Mouse (Mus musculus) adrenal gland, adult 18-20 months (tissue): ENCODE measurements around the gene Cd2. TPM values are rescaled to one million over a fixed set of nuclear protein-coding genes. Genes with fewer than 3 reads are reported as not detected.

Source experiments
- DNase-seq, 2 experiments: peaks; one replicate each; pipeline ENCODE4 v3.0.0; 2021 to 2022; ENCODE audit warnings: low spot score in 2 of 2
- total RNA-seq, 2 experiments: library from RNA; stranded (reverse); gene quantifications; 1 replicate in 1 of 2; 2 replicates in 1 of 2; pipeline ENCODE4 v1.2.3; 2021

Gene Cd2
- total RNA-seq, 2 experiments from 2014 or later: 0.76 to 1.5 TPM

DNA sequence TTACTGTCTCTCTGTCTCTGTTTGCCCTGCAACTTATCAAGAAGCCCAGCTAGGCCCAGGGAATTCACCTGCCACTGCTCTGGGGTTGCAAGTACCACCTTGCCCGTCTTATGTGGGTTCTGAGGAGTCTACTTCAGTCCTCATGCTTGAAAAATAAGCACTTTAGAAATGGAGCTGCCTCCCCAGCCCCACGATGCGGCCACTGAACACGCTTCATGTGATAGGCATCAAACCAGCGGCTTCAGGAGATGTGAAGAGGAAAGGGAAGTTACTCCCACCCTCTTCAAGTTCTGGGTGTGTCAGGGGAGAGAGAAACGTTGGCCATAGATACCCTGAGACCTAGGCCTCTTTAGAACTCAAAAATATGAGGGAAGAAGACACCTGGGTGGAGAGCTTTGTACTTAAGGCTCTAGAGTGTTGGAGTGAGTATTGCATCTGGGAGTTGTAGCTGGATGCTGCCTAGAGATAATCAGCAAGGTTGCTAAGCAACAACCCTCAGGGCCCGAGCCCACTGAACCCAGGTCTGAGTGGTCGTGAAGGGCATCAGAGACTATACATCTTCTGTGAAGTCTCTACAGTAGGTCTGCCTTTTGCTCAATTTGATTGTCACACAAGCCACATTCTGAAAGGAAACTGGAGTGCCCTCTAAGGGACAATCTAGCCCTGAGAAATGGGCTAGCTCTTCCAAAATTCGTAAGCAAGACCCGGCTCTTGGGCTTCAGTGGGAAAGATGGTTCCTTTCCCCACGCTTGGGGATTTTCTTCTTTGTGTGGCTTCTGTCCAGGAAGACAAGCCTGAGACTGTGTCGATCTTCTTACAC is 11.0 kb downstream of the Cd2 start:
- DNase-seq: no peak

DNA sequence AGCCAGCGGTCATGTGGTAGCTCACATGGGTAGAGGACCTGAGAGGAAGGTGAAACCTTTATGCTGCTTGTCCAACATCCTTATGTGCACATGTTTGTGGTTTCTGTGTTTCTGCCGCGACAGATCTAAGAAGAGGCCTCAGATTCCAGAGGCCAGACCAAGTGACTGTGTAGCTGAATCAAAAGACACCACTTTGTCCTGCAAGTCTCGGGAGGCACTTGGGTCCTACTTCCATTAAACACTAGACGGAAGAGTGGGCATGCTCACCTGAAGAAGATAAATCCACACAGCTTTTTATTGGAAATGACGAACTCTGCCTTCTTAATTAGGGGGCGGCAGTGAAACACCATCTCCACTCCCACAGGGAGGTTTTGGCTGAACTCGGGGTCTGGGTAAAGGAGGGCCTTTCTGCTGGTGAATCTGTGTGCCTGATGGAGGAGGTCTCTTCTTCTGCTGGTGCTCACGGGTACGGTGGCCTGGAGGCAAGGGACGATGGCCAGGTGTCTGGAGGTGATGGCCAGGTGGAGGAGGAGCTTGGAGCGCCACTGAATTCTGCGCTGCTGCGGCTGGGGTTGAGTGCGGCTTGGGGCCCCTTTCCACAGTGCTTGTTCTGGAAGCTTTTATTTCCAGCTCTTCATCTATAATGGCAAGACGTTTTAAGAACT is 12.0 kb downstream of the Cd2 start:
- DNase-seq: no peak

DNA sequence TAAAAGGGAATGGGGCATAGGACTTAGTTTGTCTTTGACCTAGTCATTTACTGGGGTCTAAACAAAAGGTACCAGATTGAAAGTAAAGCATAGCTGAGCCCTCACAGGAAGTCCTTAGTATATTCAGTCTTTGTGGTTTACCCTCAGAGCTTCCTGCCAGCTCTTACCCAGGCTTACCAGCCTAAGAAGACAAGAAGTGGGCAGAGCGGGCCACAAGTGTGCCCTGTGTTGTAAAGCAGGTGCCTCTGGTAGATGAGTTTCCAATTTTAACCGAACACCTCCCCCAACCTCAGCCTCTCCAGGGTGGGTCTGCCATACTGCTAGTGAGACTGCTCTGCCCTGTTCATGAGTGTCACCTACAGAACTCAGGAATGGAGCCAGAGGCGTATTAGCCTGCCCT is 12.9 kb downstream of the Cd2 start:
- DNase-seq: no peak

DNA sequence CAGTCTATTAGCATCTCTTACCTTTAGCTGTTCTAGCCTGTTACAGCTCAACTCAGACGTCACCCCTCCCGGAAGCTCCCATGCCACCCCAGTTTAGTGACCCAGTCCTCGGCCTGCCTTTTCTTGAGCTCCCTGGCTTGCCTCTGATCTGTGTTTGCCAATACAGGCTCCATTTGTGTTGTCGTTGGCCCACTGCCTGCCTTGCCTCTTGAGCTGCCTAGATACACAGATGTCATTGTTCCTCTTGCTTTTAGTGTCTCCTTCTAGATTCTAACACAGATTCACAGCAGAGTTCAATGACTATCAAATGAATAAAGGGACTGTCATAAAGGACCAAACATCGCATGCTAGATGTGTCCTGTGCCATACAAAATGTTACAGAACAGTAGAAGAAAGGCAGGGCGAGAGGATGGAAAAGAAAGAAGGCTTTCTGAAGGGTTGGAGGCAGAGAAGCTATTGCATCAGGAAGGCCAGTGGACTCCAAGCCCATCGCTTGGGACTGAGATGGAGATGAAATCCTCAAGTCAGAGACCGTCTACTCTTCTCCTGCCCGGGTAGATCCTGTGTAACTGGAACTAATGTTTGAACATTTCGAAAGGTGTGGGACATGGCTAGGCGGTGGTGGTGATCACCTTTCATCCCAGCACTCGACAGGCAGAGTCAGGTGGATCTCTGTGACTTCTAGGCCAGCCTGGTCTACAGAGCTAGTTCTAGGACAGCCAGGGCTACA is 13.5 kb downstream of the Cd2 start:
- DNase-seq: no peak

DNA sequence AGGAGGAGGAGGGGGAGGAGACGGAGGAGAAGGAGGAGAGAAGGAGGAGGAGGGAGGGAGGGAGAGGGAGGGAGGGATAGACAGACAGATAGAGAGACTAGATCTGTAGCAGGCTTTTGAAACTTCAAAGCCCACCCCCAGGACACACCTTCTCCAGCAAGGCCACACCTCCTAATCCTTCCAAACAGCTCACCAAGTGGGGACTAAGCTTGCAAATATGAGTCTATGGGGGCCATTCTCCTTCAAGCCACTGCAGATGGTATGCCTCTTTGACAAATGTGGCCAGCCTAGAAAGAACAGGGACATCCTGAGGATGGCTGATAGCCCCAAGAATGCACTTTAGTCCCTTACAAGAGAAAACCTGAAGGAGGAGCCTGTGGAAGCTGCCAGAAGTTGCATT is 15.6 kb downstream of the Cd2 start:
- no peak for DNase-seq

DNA sequence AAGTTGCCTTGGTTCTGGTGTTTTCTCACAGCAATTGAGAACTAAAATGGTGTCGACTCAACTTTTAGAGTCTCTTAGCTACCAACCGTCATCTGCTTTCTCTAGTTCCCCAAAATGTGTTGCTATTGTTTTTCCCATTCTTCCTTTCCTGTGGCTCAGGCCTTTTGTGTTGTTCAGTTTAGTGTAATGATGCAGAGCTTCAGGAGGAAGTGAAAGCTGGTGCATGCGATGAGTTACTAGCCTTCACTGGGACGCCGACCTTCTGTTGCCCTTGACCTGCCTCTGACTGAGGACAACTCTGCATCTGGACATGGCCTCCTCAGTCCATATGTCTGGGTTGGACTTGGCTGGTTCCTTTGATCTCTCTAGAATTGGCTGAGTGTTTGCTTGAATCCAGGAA is 16.9 kb downstream of the Cd2 start:
- DNase-seq: no peak

DNA sequence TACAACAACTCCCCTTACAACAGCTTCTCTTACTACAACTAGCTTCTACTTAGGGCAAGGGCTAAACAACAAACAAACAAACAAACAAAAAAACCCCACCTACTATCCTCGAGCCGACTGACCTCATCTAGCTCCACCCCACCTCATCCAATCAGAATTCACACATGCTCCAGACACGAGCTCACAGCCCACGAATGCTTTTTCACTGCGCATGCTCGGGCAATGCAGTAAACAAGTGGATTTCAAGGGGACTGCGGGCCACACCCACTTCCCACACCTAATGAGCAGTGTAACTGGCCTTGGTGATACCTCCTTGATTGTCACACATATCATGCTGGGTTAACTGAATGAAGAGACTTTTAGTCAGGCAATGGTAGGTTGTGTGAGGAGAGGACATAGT is 19.4 kb downstream of the Cd2 start:
- no peak for DNase-seq

DNA sequence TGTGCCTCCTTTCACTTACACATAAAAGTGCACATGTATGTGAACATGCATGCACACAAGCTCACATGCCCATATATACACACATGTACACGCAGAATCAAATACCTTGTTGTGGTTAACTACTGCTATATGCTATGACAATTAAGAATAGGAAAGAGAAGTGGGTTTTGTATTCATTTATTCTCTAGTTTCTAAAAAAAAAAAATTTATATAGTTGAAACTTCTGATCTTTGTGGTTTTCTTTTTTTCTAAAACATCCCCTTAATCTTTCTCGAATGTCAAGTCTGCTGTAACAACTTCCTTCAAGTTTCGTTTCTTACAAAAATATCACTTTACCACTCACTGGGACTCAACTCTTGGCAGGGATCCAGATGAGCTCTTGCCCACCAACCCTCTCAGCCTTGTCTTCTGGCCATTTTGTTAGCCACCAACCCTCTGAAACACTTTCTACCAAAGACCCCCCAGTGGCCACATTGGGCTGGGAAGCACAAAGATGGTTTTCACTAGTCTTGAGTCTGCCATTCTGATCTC is 22.1 kb downstream of the Cd2 start:
- DNase-seq: no peak

DNA sequence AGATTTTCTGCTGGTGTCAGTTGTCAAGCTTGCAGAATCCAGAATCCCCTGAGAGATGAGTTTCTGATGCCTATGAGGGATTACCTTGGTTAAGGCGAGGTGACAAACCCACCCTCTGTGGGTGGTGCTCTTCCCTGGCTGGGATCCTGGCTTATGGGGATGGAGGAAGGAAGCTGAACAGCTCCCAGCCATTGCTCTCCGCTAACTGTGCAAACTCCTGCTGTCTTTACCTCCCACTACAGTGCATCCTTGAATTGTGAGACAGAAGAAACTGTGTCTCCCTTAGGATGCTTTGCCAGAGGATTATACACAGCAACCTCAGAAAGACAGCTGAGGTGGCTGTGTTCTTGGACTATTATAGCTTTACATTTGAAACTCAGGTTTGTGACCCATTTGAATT is 28.8 kb downstream of the Cd2 start:
- no peak for DNase-seq

DNA sequence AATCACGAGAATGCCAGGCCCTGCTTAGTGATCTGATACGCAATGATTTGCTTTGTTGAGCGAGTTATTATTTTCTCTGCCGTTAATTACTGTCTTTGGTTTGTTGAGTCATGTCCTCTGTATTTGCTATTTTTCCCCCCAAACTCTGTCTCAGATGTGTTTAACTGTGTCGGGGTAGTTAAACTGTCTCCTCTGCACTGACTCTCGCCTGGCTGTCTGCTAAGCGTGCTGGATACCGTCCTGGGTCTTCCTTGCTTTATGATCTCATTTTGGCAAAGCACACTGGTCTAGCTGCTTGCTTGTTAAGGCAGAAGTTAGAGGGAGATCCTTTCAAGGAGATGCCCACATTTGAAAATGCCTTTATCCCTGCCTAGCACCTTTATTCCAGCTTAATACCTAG is 31.6 kb downstream of the Cd2 start:
- no peak for DNase-seq

DNA sequence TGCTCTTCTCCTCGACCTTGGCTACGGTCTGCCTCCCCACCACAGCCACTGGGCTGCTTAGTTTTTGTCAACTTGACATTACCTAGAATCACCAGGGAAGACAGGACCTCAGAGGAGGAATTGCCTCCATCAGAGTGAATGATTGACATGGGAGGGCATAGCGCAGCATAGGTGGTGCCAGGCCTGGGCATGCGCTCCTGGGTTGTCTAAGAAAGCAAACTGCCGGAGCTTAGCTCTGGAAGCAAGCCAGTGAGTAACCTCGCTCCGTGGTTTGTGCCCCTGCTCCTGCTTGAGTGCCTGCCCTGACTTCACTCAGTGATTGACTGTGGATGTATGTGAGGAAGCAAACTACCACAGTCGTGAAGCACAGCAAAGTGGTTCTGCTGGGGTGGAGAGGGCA is 35.6 kb downstream of the Cd2 start:
- no peak for DNase-seq

DNA sequence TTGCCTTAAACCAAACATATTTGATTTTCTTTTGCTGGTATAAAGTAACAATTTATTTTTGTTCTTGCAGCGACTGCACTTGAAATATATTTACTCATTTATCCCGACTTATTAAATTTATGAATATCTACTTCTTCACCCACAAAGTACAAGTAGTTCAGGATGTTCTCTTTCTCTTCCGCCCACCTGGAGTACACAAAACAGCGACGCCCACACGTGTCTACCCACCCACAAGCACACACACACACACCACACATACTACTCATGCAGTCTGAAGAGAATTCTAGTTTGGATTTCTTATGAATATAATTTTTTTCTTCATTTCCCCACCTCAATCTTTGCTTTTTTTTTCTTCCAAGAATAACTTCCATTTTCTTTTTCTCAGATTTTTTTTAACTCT is 37.9 kb downstream of the Cd2 start:
- no peak for DNase-seq

DNA sequence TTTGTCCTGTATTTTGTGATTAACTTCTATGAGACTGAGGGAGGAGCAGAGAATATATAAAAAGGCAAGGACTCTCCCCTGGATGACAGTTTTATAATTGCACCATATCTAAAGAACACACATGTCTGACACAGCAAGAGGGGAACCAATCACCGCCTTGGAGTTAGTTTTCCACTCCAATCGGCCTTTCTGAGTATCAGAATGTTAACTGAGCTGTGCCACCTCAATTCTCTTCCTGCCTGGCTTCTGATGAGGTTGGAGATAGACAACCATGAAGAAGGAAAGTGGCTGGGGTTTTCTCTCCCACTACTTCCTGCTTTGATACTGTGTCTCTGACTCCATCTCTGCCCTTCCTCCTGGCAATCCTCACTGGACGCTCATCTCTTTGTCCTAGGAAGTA is 42.5 kb downstream of the Cd2 start:
- no peak for DNase-seq

DNA sequence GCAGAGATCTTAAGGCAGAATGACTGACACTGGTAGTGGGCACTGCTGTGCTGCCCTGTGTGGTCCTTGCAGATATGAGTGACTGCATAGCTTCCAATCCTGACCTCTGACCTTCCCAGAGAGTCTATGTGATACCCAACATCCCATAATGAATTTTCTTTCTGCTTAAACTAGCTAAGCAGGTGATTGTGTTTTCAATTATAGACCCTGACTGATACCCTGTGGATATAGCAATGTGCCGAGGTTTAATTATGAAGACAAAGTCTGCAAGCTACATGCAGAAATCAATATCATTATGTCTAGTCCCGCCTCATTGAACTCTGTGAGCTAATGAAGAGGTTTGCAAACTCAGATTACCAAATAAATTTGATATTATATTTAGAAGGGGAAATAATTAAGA is 44.7 kb downstream of the Cd2 start:
- no peak for DNase-seq

DNA sequence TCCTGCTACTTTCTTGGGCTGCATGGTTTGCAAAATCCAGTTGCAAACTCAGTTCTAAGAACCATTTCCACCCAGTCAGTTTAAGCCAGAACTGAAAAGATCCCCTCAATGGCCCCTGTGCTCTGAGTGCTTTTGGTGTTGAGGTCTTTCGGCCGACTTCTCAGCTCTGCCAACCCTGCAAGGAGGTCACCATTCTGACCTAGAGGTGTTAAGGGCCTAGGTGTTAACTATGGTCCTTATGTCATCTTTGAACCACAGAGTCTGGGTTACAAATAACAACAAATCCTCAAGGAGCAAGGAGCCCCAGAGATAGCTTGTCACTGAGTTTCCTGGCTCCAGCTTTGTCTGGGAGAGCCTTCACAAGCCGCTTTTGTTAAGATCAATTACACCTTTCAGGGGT is 45.9 kb downstream of the Cd2 start:
- DNase-seq: no peak

DNA sequence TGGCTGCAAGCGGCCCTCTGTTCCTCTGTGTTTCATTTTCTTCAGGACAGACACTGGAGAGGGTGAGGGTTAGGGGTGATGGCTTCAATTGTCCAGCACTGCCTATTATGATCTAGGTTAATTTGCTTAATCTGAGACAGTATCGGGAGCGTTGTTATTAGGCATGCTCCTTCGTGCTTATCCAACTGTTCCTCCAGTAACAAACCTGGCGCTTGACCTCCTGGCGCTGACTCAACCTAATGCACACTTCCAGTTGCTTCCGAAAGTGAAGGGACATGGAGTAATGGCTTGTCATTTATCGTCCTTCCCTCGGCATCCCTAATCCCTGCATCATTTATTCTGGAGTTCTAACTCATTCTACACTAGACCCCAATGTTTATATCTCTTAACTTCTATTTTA is 46.9 kb downstream of the Cd2 start:
- DNase-seq: no peak

DNA sequence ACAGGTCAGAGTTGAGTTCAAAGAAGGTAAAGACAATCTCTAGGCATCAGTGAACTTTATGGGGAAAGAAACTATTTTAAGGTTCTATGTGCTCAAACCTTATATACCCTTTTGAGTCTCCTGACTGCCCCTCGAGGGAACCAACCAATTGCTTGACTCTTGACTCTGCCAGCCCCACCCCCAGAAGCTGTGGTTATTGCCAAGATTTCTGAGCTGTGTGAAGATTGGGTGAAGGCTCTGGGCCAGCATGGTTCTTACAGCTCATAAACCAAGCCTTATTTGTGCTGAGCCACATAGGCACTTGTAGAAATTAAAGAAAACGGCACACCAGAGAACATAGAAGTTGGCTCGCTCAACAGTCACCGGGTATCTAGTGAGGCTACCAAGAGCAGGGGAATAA is 48.5 kb downstream of the Cd2 start:
- DNase-seq: no peak

DNA sequence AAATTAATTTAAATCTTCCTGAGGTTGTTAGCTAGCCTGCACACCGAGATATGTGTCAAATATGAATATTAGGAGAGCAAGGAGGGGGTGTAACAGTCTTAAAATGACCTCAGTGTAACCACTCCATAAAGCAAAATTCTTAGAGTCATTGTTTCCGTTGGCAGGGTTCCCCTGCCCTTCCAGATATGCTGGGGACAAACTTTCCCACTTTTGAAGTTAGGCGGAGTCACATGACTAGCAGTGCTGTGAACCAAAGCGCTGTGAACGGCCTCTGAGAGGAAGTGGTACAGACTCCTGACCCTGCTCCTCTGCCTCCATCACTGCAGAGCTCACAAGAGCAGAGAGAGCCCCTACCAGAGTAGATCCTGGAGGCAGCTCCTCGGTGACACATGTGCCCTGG is 49.0 kb downstream of the Cd2 start:
- no peak for DNase-seq

DNA sequence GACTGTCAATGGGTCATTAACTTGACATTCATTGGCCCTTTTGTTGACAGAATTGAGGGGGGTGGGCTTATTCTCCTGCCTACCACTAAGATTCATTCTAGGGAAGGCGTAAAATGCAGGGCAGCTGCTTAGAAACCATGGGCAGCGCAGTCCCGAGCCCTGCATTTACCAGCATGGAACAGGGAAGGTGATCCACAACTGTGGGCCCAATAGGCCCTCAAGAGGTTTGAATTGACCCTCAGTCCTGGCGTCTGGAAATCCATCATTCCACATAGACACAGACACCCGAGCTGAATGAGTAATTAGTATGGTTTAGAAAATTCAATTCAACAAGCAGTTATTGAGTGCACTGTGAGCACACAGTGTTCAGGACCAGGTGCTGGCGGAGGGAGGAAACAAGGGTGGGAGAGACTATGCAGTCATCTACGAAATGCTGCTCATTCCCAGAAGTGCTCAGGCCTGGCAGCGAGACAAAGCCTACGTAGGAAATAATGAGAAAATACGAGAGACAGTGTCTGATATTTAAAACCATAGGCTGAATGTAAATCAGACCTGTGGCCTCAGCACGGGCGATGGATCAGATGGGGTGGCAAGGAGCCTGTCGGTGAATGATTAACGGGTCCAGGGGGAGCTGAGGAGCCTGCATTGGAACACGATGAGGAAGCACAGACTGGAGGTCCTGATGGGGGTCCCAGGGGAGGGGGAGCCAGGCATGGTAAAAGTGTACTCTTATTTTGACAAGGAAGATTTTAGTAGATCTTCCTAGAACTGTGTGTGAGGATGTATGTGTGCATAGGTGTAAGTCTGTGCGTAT is 50.5 kb downstream of the Cd2 start:
- DNase-seq: no peak

DNA sequence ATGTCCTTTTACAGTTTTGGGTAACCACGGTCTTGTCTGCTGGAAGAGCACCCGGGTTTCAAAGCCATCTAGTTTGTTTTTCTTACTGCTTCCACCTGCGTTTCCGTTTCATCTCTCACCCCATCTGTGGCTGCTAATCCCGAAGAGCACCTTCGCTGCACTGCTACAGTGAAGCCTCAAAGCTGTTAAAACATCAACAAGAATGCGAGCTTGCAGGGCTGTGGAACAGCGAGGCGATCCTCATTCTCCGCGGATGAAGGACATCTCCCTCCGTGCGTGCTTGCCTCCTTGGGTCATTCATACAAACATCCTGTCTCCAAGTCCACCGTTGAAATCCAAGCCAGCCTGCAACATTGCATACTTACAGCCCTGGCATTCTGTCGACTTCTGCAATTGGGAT is 51.5 kb downstream of the Cd2 start:
- DNase-seq: no peak

DNA sequence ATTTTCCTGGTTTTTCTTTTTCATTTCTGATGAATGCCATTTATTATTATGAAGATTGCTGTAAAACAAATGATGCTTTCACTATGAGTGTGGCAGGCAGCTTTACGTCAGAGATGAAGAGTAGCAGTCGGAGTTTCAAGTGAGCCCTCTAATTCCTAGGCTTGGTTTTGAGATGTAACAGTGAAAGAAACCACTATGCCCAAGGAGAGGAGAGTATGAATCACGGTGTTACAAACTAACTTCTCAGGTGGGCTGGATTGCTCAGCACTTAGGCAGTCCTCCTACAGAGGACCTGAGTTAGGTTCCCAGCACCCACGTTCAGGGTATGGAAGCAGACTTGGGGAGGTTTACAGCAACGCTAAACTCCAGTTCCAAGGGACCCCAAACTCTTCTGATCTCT is 52.4 kb downstream of the Cd2 start:
- no peak for DNase-seq
